Mouse (Mus musculus) small intestine, adult 2 months (tissue): Measurements from ENCODE around the gene Thrb. TPM values are rescaled to one million over a fixed set of nuclear protein-coding genes. Genes with fewer than 3 reads are reported as not detected.

ENCODE experiments used
- H3K27ac ChIP-seq: fragments of 200-500 bp; 2 replicates; pipeline ENCODE4 v1.5.1; 2012; ENCODE audit warnings: low read depth, low read length, control low read depth, inconsistent platforms; ENCODE audit not compliant: insufficient read depth
- H3K27me3 ChIP-seq: fragments of 200-500 bp; 2 replicates; pipeline ENCODE4 v1.6.1; 2012; ENCODE audit warnings: mild to moderate bottlenecking, moderate library complexity, low read length, inconsistent platforms; ENCODE audit not compliant: control insufficient read depth, insufficient read depth
- H3K36me3 ChIP-seq: fragments of 200-500 bp; 2 replicates; pipeline ENCODE4 v1.6.1; 2012; ENCODE audit warnings: mild to moderate bottlenecking, low read length, control low read depth, inconsistent platforms; ENCODE audit not compliant: control insufficient read depth, insufficient read depth
- H3K4me1 ChIP-seq: fragments of 200-500 bp; 2 replicates; pipeline ENCODE4 v1.6.1; 2012; ENCODE audit warnings: low read length, inconsistent platforms, mixed read lengths; ENCODE audit not compliant: control insufficient read depth, insufficient read depth, insufficient read length
- H3K4me3 ChIP-seq: fragments of 200-500 bp; 2 replicates; pipeline ENCODE4 v1.5.1; 2012; ENCODE audit warnings: low read depth, mild to moderate bottlenecking, control low read depth, inconsistent platforms, low read length, moderate library complexity
- CTCF ChIP-seq: fragments of 200-500 bp; IDR thresholded peaks from 2 replicates; pipeline ENCODE4 v1.5.1; 2012; ENCODE audit warnings: low read depth, mild to moderate bottlenecking, control low read depth, inconsistent platforms, low read length, moderate library complexity, mixed read lengths; ENCODE audit not compliant: insufficient replicate concordance, insufficient read length; ENCODE audit errors: extremely low read depth
- POLR2A ChIP-seq: fragments of 200-500 bp; IDR thresholded peaks from 2 replicates; pipeline ENCODE4 v1.6.1; 2012; ENCODE audit warnings: low read depth, mild to moderate bottlenecking, control low read depth, inconsistent platforms, low read length, moderate library complexity
- WGBS: fragments of 180-500 bp; shearing (Covaris S2); methylation state at CpG from one replicate; pipeline ENCODE4 v1.1.7; 2018; 5-methylcytosine and 5-hydroxymethylcytosine counted together
- polyA plus RNA-seq: library from polyadenylated mRNA; depleted of rRNA; stranded (reverse); fragments of >200 nt; gene quantifications from 2 replicates; pipeline ENCODE4 v1.2.3, GENCODE M21; 2012

The Thrb gene
- polyA plus RNA-seq, 1 experiment = 2.5 TPM

GRCm38 (mm10) chr14:17846700-17847099, 186.6 kb downstream of the Thrb start:
- 41% methylated on average over 2 of the region's 2 CpGs for WGBS
- Histone ChIP-seq H3K36me3 (no peaks in the 10 kb centered on the region), H3K27me3 (no peaks in the 10 kb centered on the region), H3K4me3 (no peak overlapping the region), H3K27ac (no peak overlapping the region), H3K4me1 (peaks cover 21% of the 10 kb centered on the region; the same call in 1 of the 2 replicates)
- TF ChIP-seq CTCF (no peak), POLR2A (no peak)

DNA sequence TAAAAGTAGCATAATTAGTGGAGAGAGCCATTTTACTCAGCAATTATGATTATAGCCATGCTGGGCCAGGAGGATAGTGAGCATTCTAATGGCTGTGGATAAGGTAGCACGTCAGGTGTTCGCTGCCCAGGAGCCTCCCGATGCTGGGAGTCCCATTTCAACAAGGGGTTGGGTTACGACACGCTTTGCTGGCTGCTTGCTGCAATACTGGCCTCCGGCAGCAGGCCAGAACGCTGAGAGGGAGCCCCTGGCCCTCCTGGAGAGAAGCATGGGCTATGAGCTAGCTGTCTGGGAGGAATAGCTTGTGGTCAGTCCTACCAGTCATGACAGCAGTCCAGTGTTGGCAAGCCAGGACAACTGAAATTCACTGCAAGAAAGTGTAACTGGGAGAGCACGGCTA, 187.2 kb downstream of the Thrb start:
- WGBS = 67% methylated on average over 8 of the region's 8 CpGs
- Histone ChIP-seq H3K27ac (no peak overlapping the region), H3K27me3 (no peaks in the 10 kb centered on the region)

GRCm38 (mm10) chr14:17850355-17850754, 190.3 kb downstream of the Thrb start:
- H3K4me1 ChIP-seq = peaks cover 19% of the 10 kb centered on the region; the same call in 1 of the 2 replicates
- no peaks in the 10 kb centered on the region for H3K27me3 ChIP-seq
- TF ChIP-seq CTCF (no peak), POLR2A (no peak)
- WGBS = 23% methylated on average over 4 of the region's 4 CpGs
- no peak overlapping the region for H3K4me3 ChIP-seq
- no peak overlapping the region for H3K27ac ChIP-seq
- no peaks in the 10 kb centered on the region for H3K36me3 ChIP-seq

More for the DNA sequence above, 187.2 kb downstream of the Thrb start:
- no peak overlapping the region for H3K4me3 ChIP-seq
- H3K36me3 ChIP-seq = no peaks in the 10 kb centered on the region
- peaks cover 21% of the 10 kb centered on the region; the same call in 1 of the 2 replicates for H3K4me1 ChIP-seq
- TF ChIP-seq POLR2A (no peak), CTCF (no peak)

DNA sequence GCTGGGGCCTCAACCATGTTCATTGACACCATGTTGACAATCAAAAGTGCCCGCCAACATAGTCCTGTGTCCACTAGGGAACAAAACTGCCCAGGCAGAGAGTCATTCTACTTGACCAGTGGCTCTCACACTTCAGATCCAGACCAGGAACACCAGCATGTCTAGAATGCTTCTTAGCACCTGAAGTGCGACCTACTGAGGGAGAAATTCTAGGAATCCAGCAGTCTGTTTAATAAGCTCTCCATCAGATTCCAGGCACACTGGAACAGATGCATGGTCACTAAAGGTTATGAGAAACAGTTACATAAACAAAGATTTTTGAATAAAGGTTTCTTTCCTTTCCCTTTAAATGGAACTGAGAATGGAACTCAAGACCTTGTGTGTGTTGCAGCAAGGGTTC, 192.2 kb downstream of the Thrb start:
- Histone ChIP-seq H3K4me1 (peaks cover 5% of the 10 kb centered on the region; the same call in 1 of the 2 replicates), H3K4me3 (no peak overlapping the region), H3K36me3 (no peaks in the 10 kb centered on the region), H3K27me3 (no peaks in the 10 kb centered on the region), H3K27ac (no peak overlapping the region)
- no peak for TF ChIP-seq POLR2A
- WGBS = 91% methylated on average over 2 of the region's 2 CpGs

- WGBS = 64% methylated on average over 5 of the region's 5 CpGs
- no peaks in the 10 kb centered on the region for H3K27me3 ChIP-seq
- no peak overlapping the region for H3K4me3 ChIP-seq
- H3K27ac ChIP-seq = no peak overlapping the region
- H3K4me1 ChIP-seq = no peaks in the 10 kb centered on the region
- H3K36me3 ChIP-seq = no peaks in the 10 kb centered on the region
- no peak for TF ChIP-seq CTCF
- no peak for TF ChIP-seq POLR2A
Measured at GRCm38 (mm10) chr14:17859790-17860385, 199.8 kb downstream of the Thrb start.

DNA sequence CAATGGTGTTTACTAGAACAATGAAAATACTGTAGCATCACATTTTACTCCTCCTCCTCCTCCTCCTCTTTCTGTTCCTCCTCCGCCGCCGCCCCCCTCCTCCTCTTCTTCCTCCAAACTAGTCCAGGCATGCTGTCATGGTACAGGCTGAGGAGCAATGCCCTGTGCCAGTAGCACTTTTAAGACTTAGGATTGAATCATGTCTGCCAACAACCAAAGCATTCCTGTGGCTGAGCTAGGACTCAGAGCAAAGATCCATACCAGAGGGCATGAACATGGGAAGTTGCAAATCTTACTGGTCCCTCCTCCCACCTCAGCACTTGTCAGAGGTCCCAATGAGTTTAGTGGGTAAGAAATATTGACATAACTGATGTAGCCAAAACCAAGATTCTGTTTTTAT, 202.6 kb downstream of the Thrb start:
- 95% methylated on average over 3 of the region's 3 CpGs for WGBS
- no peaks in the 10 kb centered on the region for H3K36me3 ChIP-seq
- no peaks in the 10 kb centered on the region for H3K4me1 ChIP-seq
- TF ChIP-seq CTCF (no peak), POLR2A (no peak)
- H3K27ac ChIP-seq = no peak overlapping the region
- H3K4me3 ChIP-seq = no peak overlapping the region
- H3K27me3 ChIP-seq = no peaks in the 10 kb centered on the region

DNA sequence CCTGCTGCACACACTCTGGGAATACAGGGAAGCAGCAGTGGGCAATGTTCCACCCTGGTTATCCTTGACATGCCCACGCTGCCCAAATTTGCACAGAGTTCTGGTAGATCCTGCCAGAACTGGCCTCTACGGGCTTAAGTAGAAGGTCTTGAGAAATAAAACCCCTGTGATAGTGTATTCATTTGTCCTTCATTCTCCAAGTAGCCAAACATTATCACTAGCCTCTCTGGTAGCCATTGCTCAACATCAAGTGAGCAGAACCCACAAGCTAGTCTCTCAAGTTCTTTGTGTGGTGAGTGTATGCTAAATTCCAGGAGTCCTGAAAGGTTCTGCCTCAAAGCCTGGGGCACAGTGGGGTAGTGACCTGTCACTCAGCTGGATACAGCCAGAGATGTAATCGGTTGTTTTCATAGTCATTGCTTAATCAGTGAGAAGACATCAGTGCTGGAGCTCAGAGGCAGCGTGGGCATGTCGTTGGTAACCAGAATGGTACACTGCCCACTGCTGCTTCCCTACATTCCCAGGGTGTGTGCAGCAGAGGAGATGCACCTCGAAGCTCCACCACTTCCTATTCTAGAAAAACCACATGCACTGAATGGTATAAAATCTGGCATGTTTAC, 203.8 kb downstream of the Thrb start:
- no peaks in the 10 kb centered on the region for H3K27me3 ChIP-seq
- H3K27ac ChIP-seq = no peak overlapping the region
- WGBS = 71% methylated on average over 6 of the region's 6 CpGs

More for the DNA sequence above, 203.8 kb downstream of the Thrb start:
- Histone ChIP-seq H3K4me3 (no peak overlapping the region), H3K4me1 (no peaks in the 10 kb centered on the region), H3K36me3 (no peaks in the 10 kb centered on the region)
- no peak for TF ChIP-seq POLR2A
- TF ChIP-seq CTCF = no peak
